Mouse (Mus musculus): Measurements from ENCODE around the gene Uck2.

- TF ChIP-seq GATA1 (IDR thresholded peaks at IDR 0.05; ENCODE audit: low read length) (no peak), TAL1 (IDR thresholded peaks at IDR 0.05; ENCODE audit: low read length) (no peak)
Measured at GRCm38 (mm10) chr1:167234344-167234743, 50.8 kb downstream of the Uck2 start.
